Mouse (Mus musculus): ENCODE data around the gene Map3k20.

Gene Map3k20

GRCm38 (mm10) chr2:72372136-72372535 lies 86.7 kb downstream of the Map3k20 start:
- no peak for DNase-seq (ENCODE audit: extremely low spot score, low read depth, low spot score)

GRCm38 (mm10) chr2:72374076-72374475 lies 88.6 kb downstream of the Map3k20 start:
- DNase-seq (ENCODE audit: extremely low spot score, low read depth, low spot score) = no peak

DNA sequence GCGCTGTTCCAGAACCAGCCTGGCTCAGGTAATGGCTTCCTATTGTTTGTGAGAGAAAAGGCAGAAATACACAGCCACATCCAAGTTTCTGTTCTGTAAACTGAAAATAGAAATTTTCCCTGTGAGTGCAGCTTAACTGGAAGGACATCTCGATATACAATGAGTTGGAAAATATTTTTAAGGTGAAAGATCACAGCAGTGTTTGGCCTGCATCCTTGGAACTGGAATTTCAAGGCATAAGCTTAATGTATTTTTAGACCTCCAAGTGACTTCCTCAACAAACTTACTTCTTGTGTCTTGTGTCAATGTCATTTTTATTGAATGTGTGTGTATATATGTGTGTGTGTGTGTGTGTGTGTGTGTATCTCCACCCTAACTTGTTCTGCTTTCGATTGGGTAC lies 90.4 kb downstream of the Map3k20 start:
- DNase-seq (ENCODE audit: extremely low spot score, low read depth, low spot score) = no peak

DNA sequence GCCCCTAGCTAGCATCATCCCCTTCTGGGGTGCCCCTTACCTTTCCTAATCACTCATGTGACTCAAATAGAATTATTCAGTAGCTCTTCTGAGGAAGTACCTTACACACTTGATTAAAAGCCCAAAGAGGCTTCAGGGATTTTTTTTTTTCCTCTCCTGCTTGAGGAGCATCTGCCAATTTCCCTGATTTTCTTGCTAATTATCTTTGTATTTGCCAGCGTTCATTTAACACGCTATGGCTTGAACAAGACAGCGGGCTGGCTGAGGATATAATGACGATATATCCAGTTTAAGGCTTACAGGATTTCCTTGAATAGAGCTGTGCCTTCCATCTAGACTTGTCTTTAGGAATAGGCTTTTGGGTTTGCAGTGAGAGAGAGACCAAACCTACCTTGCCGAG lies 91.5 kb downstream of the Map3k20 start:
- DNase-seq (ENCODE audit: extremely low spot score, low read depth, low spot score) = no peak

- no peak for DNase-seq (ENCODE audit: extremely low spot score, low read depth, low spot score)
Observed at GRCm38 (mm10) chr2:72379425-72379824, 94.0 kb downstream of the Map3k20 start.

- no peak for DNase-seq (ENCODE audit: extremely low spot score, low read depth, low spot score)
Observed at GRCm38 (mm10) chr2:72382662-72383061, 97.2 kb downstream of the Map3k20 start.

DNA sequence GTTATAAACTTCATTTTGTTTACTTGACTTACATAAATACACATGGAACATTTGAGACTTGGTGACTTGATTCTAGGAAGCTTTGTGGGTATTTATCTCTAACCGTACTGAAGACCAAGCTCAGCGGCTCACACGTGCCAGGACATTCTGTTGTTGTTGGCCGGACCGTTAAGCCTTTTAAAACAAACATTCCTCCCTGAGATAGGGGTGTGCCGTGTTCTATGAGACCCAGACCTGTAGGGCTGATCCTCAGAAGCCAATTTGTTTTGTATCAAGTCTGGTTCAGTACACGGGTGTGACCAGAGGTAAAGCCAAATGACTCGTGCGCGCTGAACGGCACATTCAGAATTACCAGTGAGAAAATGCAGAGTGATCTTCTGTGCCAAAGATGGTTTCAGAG lies 97.9 kb downstream of the Map3k20 start:
- DNase-seq (ENCODE audit: extremely low spot score, low read depth, low spot score) = no peak

- no peak for DNase-seq (ENCODE audit: extremely low spot score, low read depth, low spot score)
Observed at GRCm38 (mm10) chr2:72389411-72389810, 104.0 kb downstream of the Map3k20 start.

- peak; percentile 49 for DNase-seq (ENCODE audit: extremely low spot score, low read depth, low spot score)
Observed at GRCm38 (mm10) chr2:72389942-72390341, 104.5 kb downstream of the Map3k20 start.

- DNase-seq (ENCODE audit: extremely low spot score, low read depth, low spot score) = no peak
Observed at GRCm38 (mm10) chr2:72390474-72390873, 105.0 kb downstream of the Map3k20 start.

- no peak for DNase-seq (ENCODE audit: extremely low spot score, low read depth, low spot score)
Observed at GRCm38 (mm10) chr2:72391024-72391423, 105.6 kb downstream of the Map3k20 start.

DNA sequence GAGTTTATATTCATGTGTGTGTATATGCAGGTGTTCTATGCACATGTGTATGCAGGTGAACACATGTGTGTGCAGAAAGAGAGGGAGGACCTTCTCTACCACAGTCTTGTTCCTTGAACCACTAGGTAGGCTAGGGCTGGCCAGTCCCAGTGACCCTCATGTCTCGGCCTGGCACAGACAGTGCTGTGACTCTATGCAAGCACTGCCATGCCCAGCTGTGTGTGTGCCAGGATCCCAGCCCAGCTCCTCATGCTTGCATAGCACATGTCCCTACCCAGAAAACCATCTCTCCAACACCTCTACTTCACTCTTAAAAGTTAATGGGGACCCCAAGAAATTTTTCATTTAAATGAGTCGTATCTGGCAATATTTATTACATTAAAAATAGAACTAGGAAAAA lies 106.3 kb downstream of the Map3k20 start:
- no peak for DNase-seq (ENCODE audit: extremely low spot score, low read depth, low spot score)

DNA sequence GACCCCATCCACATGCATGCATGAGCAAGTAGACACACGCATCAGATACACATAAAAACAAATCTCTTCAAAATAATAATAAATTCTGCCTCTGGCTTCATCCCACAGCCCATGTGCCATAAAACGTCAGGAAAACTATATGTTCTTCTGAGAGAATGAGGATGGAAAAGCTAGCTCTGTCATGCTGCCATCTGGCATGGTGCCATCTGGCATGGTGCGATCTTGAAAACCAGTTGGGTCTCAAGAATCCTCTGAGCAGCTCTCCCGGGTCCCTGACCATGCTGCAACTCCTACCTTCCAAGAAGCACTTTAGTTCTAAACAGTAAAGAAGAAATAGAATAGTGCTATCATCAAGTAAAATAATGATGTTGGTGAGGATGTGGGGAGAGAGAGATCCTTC lies 106.9 kb downstream of the Map3k20 start:
- no peak for DNase-seq (ENCODE audit: extremely low spot score, low read depth, low spot score)

DNA sequence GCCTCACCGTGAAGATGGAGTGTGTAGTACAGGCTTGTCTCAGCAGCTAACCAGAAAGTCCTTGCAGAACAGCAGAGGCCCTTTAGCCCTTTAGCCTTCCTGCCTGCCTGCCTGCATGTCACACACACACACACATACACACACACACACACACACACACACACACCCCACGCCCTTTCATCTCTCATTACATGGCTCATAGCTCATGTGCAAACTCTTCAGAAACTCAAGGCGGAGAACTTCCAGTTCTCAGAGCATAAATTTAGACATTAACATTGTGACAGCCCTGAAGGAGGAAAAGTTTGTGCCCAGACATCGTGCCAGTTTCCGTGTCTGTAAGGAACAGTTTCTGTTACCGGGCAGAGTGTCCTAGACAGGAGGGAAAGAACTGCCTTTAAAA lies 111.5 kb downstream of the Map3k20 start:
- DNase-seq (ENCODE audit: extremely low spot score, low read depth, low spot score) = no peak

DNA sequence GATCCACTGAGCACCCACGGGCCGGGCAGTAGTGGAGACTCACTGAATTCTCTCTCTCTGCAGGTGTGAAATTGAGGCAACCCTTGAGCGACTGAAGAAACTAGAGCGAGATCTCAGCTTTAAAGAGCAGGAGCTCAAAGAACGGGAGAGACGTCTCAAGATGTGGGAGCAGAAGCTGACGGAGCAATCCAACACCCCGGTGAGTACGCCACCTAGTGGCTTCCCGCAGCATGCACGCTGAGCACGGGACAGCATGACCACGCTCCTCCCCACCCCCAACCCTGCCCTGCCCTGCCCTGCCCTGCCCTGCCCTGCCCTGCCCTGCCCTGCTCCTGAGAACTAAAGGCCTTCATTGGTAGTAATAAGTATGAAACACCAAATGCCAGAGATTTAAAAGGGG lies 112.8 kb downstream of the Map3k20 start:
- no peak for DNase-seq (ENCODE audit: extremely low spot score, low read depth, low spot score)

DNA sequence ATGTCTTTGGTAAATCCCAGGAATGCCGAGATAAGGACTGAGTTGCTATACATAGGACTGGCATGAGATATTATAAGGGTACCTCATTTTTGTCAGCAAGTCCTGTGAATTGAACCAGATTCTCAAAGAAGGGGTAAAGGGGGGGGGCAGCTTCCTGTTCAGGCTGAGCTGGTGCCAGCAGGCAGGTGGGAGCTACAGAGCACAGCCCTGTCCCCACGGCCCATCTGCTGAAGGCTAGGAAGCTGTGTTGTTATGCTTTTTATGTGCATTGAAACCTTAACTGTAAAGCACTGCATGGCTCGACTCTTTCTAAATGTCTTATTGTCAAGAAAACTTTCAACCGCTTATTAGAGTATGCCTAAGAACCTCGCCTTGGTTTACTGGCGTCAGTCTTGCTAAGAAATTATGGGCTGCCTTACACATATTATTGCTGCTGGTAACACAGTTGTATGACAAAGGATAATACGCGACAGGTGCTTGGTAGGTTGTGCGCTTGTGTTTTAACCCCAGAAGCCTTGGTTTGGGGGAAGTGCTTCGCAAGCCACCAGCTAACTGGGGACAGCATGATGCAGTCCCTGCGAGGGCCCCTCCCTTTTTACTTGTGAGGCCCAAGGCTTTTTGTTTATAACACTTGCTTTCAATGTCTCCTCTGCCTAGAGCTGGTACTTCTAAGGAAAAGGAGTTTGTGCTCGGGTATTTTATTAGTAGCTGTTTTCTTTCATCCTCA lies 114.2 kb downstream of the Map3k20 start:
- no peak for DNase-seq (ENCODE audit: extremely low spot score, low read depth, low spot score)

GRCm38 (mm10) chr2:72401290-72401689 lies 115.9 kb downstream of the Map3k20 start:
- no peak for DNase-seq (ENCODE audit: extremely low spot score, low read depth, low spot score)

DNA sequence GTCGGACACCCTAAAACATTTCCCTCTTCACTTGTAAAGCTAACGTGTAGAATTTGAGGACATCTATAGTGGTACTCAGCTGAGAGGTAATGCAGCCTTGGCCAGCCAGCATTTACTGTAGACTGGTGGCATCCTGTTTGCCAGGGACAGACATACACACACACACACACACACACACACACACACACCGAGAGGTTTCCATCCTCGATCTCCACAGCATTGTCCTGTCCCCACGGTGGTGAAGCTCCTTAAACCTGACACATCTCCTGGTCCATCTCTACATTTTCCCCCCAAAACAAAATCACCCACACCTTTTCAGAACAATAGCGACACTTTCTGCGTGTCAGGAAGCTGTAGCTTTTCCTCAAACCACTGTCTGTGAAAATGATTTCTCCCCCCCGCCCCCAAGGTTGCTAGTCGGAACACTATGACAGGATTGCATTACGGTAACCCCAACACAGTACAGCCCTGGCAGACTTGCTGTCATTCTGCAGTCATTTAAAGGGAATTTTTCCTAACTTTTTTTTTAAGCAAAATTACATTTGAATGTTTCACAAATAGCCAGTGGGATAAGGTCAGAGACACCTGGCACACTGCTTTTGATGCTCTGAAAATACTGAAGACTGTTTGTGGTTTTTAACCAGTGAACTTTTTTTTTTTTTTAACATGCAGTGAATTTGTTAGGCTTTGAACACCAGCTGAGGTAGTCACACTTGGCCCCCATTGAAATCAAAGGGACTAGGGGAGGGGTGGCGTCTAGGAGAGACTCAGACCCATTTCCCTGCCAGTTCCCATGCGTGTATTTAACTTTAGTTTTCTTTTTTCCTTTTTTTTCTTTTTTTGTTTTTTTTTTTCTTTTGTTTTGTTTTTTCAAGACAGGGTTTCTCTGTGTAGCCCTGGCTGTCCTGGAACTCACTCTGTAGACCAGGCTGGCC lies 120.5 kb downstream of the Map3k20 start:
- no peak for DNase-seq (ENCODE audit: extremely low spot score, low read depth, low spot score)

- DNase-seq (ENCODE audit: extremely low spot score, low read depth, low spot score) = no peak
Observed at GRCm38 (mm10) chr2:72406701-72407100, 121.3 kb downstream of the Map3k20 start.

DNA sequence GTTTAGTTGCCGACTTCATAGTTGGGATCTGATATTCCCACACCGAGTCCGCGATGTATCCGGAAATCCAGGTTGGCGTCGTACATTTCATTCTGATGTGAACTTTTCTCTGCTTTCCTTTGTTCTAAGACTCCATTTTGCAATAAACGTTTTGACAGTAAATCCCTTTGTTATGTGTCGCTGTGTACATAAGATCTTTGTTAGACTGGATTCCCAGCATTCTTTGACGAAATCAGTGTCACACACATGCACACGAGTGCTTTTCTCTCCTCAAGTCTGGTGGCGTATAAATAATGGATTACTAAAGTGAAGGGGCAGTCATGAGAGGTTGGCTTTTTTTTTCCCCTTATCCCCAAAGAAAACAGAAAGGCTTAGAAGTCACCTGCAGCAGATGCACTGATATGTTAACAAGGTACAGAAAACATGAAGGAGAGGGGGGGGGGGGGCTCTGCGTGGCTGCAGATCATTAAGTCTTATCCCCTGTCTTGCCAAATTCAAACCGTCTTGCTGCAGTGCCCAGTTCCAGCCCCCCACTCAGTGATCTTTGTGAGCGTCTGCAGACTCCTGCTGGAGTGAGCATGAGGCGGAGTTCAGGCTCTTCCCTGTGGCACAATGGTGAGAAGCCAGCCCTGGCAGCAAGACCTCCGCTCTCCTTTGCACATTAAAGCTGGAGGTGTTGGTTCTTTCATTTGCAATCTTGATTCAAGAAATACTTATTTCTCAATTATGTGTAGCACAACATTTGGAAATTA lies 122.1 kb downstream of the Map3k20 start:
- no peak for DNase-seq (ENCODE audit: extremely low spot score, low read depth, low spot score)

DNA sequence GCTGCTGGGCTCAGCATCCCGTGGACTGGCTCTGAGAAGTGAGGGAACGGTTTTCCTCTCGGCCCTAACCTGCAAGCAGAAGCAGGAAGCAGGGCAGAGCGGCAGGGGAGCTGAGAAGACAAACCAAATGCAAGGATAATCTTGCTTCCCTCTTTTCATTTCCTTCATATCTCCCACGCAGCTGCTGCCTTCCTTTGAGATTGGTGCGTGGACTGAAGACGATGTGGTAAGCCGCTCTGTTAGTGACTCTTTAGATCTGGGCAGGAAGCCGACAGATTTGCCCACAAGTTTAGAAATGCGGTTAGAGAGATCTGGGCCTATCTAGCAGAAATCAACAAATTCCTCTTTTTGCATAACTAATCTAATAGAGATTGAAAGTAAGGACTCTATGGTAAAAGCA lies 124.5 kb downstream of the Map3k20 start:
- DNase-seq (ENCODE audit: extremely low spot score, low read depth, low spot score) = no peak
